Mouse (Mus musculus) liver, adult 2 months (tissue): ENCODE data around the gene Tbc1d16.

Experiments
- CTCF ChIP-seq: fragments of 200-500 bp; IDR thresholded peaks from 2 replicates; pipeline ENCODE4 v1.5.1; 2011; ENCODE audit warnings: low read depth, low read length, control low read depth
- POLR2A ChIP-seq: fragments of 200-500 bp; IDR thresholded peaks from 2 replicates; pipeline ENCODE4 v1.6.1; 2011; ENCODE audit warnings: low read length, control low read depth; ENCODE audit not compliant: insufficient read depth; ENCODE audit errors: extremely low read depth

DNA sequence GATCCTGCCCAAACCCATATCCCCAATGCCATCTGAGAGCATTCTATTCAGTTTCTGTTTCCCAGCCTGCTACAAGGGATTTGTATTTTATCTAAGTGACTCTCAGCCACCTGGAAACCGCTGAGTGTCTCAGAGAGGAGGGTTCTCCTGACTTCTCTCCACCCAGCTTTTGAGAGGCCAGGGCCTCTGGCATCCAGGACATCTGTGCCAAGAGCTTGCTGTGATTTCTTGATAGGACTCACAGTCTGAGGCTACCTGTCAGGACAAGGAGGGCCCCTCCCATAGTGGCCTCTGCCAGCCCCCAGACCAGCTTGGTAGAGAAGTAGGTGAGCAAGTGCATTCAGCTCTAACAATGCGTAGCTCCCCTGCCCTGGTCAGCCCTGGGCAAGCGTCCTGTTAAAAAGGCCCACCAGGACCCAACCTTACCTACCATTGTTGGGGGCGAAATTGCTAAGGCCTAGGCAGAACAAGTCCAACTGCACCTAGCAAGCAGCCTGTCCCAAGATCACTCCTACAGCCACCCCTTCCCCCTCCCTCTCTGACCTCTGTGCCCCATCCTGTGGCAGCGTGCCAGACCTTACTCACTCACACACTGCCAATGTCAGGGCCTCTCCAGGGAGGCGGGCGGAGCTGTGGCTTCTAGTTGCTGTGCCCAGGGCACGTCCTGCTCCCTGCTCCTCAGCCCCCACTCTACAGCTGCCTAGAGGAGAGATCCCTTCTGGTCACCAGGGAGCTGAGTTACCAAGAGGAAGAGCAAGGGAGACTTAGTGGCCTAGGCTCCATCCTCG lies 100.4 kb downstream of the Tbc1d16 start:
- no peak for TF ChIP-seq CTCF
- TF ChIP-seq POLR2A = no peak
